Mouse (Mus musculus) heart, adult 9 months (tissue): ENCODE measurements around the gene Gm7271.

ENCODE experiments used
- DNase-seq, 2 experiments: peaks; one replicate each; pipeline ENCODE4 v3.0.0; 2022; ENCODE audit warnings: low spot score in 2 of 2

Gm7271 gene

GRCm38 (mm10) chr5:76483811-76484210 lies at the start of gene Gm7271:
Gene Gm7271 (plus strand): TSS chr5:76484040.
- DNase-seq, result no peak

GRCm38 (mm10) chr5:76437100-76437499 lies 46.7 kb upstream of the Gm7271 start:
- DNase-seq, result no peak

GRCm38 (mm10) chr5:76437696-76438095 lies 46.1 kb upstream of the Gm7271 start:
- no peak for DNase-seq

GRCm38 (mm10) chr5:76441431-76441830 lies 42.4 kb upstream of the Gm7271 start:
- DNase-seq, result no peak

- DNase-seq, result no peak
These were observed 8.9 kb upstream of the Gm7271 start for GRCm38 (mm10) chr5:76474931-76475330.

GRCm38 (mm10) chr5:76476873-76477272 lies 7.0 kb upstream of the Gm7271 start:
- no peak for DNase-seq

GRCm38 (mm10) chr5:76477764-76478163 lies 6.1 kb upstream of the Gm7271 start:
- no peak for DNase-seq

- no peak for DNase-seq
These were observed 11.3 kb downstream of the Gm7271 start for GRCm38 (mm10) chr5:76495126-76495525.

- DNase-seq, result no peak
These were observed 38.6 kb downstream of the Gm7271 start for GRCm38 (mm10) chr5:76522446-76522845.

GRCm38 (mm10) chr5:76524623-76525022 lies 40.8 kb downstream of the Gm7271 start:
- DNase-seq, result no peak

- DNase-seq, result no peak
These were observed 41.2 kb downstream of the Gm7271 start for GRCm38 (mm10) chr5:76525066-76525465.

GRCm38 (mm10) chr5:76525829-76526228 lies 42.0 kb downstream of the Gm7271 start:
- DNase-seq, result no peak

GRCm38 (mm10) chr5:76529040-76529703 lies 45.3 kb downstream of the Gm7271 start, which contains the start of gene Exoc1:
Gene Exoc1 (plus strand): TSS chr5:76529311.
- peak; percentile 92 to 95 for DNase-seq

GRCm38 (mm10) chr5:76529704-76530066 lies 45.8 kb downstream of the Gm7271 start:
- no peak for DNase-seq

GRCm38 (mm10) chr5:76533186-76533585 lies 49.3 kb downstream of the Gm7271 start:
- peak; percentile 26 to 34 for DNase-seq

- DNase-seq, result no peak
These were observed 52.4 kb downstream of the Gm7271 start for GRCm38 (mm10) chr5:76536231-76536630.

- DNase-seq, result no peak
These were observed 53.7 kb downstream of the Gm7271 start for GRCm38 (mm10) chr5:76537578-76537977.

GRCm38 (mm10) chr5:76540181-76540580 lies 56.3 kb downstream of the Gm7271 start:
- DNase-seq, result peak; percentile 34 to 61

GRCm38 (mm10) chr5:76540842-76541241 lies 57.0 kb downstream of the Gm7271 start:
- no peak for DNase-seq

GRCm38 (mm10) chr5:76543200-76543599 lies 59.4 kb downstream of the Gm7271 start:
- DNase-seq, result no peak

- DNase-seq, result no peak
These were observed 66.6 kb downstream of the Gm7271 start for GRCm38 (mm10) chr5:76550426-76550825.

- peak; percentile 19 to 31 for DNase-seq
These were observed 81.5 kb downstream of the Gm7271 start for GRCm38 (mm10) chr5:76565321-76565720.
